Comparison of ENCODE assay signal across 13 mouse cellular contexts in the genomic region with DNA sequence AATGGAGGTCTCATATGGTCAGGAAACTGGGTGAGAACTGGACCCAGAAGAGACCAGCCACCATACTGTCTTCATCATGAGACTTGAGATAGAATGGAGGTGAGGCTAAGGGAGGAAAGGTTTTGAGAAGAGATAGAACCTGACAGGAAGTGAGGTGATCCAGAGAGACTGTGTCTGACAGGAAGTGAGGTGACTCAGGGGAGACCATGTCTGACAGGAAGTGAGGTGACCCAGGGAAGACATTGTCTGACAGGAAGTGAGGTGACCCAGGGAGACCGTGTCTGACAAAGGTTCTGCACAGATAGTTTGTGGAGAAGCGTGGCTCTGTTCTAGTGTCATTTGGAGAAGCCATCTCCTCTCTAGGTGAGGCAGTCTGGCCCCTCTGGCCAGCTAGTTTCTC. TPM values are rescaled to one million over a fixed set of nuclear protein-coding genes. Genes with fewer than 3 reads are reported as not detected.
DNase-seq lines count a peak whose midpoint lies in the region; ATAC-seq and TF ChIP-seq lines count a peak whose summit lies in the region.
"Had no signal": no experiment of that assay in that cellular context is flagged by ENCODE, and none has a peak within 500 bp of the region (broad histone marks: within the 10 kb centered on the region; RNA-seq: fewer than 3 reads in every experiment).

No protein-coding gene starts in this region.

- H3K9ac ChIP-seq in intestine, embryonic 15.5 days = no peak overlapping the region
- H3K9ac ChIP-seq in intestine, postnatal 0 days (ENCODE audit: low read depth, low read length) = no peak overlapping the region
- no peak overlapping the region for H3K9ac ChIP-seq in kidney, embryonic 14.5 days (ENCODE audit: low read depth, low read length)
- H3K9ac ChIP-seq: heart, embryonic 15.5 days; lung, embryonic 14.5 days had no signal

- no peak for ATAC-seq in intestine, embryonic 15.5 days
- ATAC-seq in intestine, postnatal 0 days = no peak
- peak; percentile 95 for ATAC-seq in activated CD4-positive, CD25-positive, alpha-beta regulatory T cell, adult 4 months
- ATAC-seq in kidney, embryonic 14.5 days (ENCODE audit: low FRiP score, low TSS enrichment) = no peak

- WGBS in intestine, embryonic 15.5 days = 63% methylated on average over 2 of the region's 2 CpGs
- 84% methylated on average over 2 of the region's 2 CpGs for WGBS in intestine, postnatal 0 days
- WGBS in kidney, embryonic 14.5 days = 54% methylated on average over 2 of the region's 2 CpGs

- peaks cover 72% of the 10 kb centered on the region for H3K4me1 ChIP-seq in intestine, embryonic 15.5 days (replicated peaks)
- H3K4me1 ChIP-seq in intestine, postnatal 0 days (replicated peaks; ENCODE audit: control insufficient read depth, insufficient read depth, low read length) = peaks cover 20% of the 10 kb centered on the region
- peaks cover 51% of the 10 kb centered on the region for H3K4me1 ChIP-seq in kidney, embryonic 14.5 days (ENCODE audit: control insufficient read depth, insufficient read depth, low read length)

- no peak for TF ChIP-seq CTCF in intestine, postnatal 0 days (IDR thresholded peaks at IDR 0.05; ENCODE audit: low read depth)

- H3K9me3 ChIP-seq in intestine, embryonic 15.5 days = no peaks in the 10 kb centered on the region
- H3K9me3 ChIP-seq in intestine, postnatal 0 days (ENCODE audit: control insufficient read depth) = no peaks in the 10 kb centered on the region
- H3K9me3 ChIP-seq in kidney, embryonic 14.5 days (ENCODE audit: control insufficient read depth, low read length) = no peaks in the 10 kb centered on the region
- H3K9me3 ChIP-seq: heart, embryonic 15.5 days had no signal

- no peak overlapping the region for H3K4me2 ChIP-seq in intestine, embryonic 15.5 days (replicated peaks)
- no peak overlapping the region for H3K4me2 ChIP-seq in intestine, postnatal 0 days (replicated peaks; ENCODE audit: low read depth)
- H3K4me2 ChIP-seq in kidney, embryonic 14.5 days (replicated peaks; ENCODE audit: low read depth, low read length) = no peak overlapping the region
- H3K4me2 ChIP-seq: heart, embryonic 15.5 days; lung, embryonic 14.5 days had no signal

- no peak overlapping the region for H3K4me3 ChIP-seq in intestine, embryonic 15.5 days (replicated peaks)
- no peak overlapping the region for H3K4me3 ChIP-seq in intestine, postnatal 0 days (ENCODE audit: low read depth, low read length)
- no peak overlapping the region for H3K4me3 ChIP-seq in kidney, embryonic 14.5 days (ENCODE audit: low read length)
- H3K4me3 ChIP-seq: erythroblast, embryonic 14.5 days; heart, embryonic 15.5 days had no signal

- no peaks in the 10 kb centered on the region for H3K36me3 ChIP-seq in intestine, embryonic 15.5 days
- H3K36me3 ChIP-seq in intestine, postnatal 0 days (ENCODE audit: control insufficient read depth, insufficient read depth) = 0 out of 2 replicates have a peak, but pooled peaks cover 11% of the 10 kb centered on the region
- H3K36me3 ChIP-seq in kidney, embryonic 14.5 days (ENCODE audit: control insufficient read depth, insufficient read depth, low read length) = peaks cover 9% of the 10 kb centered on the region; the same call in 1 of the 2 replicates
- H3K36me3 ChIP-seq: heart, embryonic 15.5 days had no signal

- no peaks in the 10 kb centered on the region for H3K27me3 ChIP-seq in intestine, embryonic 15.5 days (replicated peaks)
- no peaks in the 10 kb centered on the region for H3K27me3 ChIP-seq in intestine, postnatal 0 days (replicated peaks; ENCODE audit: control insufficient read depth, insufficient read depth, low read length)
- no peaks in the 10 kb centered on the region for H3K27me3 ChIP-seq in kidney, embryonic 14.5 days (ENCODE audit: control insufficient read depth, insufficient read depth, low read length)
- H3K27me3 ChIP-seq: heart, embryonic 15.5 days had no signal

- DNase-seq in A20 (ENCODE audit: low read depth, low spot score) = peak; percentile 27
- DNase-seq in naive thymus-derived CD4-positive, alpha-beta T cell, adult 2 months (ENCODE audit: low read depth) = peak; percentile 62
- no peak for DNase-seq in embryo, embryonic 9.5 days (ENCODE audit: extremely low spot score)
- DNase-seq in layer of hippocampus, adult 8-10 months (ENCODE audit: low spot score in 2 of 2) = no peak
- DNase-seq: adrenal gland, adult 8-10 months; cerebellum, adult 8-10 months; lung, embryonic 14.5 days had no signal

- peak overlapping the region; percentile 40; the same call in 1 of the 2 replicates for H3K27ac ChIP-seq in intestine, embryonic 15.5 days
- no peak overlapping the region for H3K27ac ChIP-seq in intestine, postnatal 0 days (ENCODE audit: low read depth, low read length)
- no peak overlapping the region for H3K27ac ChIP-seq in kidney, embryonic 14.5 days (ENCODE audit: low read depth, low read length)
- H3K27ac ChIP-seq: heart, embryonic 15.5 days had no signal

RNA-seq across cellular contexts. Expression of gene Ssbp3, which starts 47.6 kb away (rescaled TPM):
- polyA plus RNA-seq in intestine, embryonic 15.5 days (2015; fragmentation: Nextera tagmentation; extraction: Ambion mirVana) = 83.7 and 86.0 TPM in 2 replicates
- polyA plus RNA-seq in intestine, postnatal 0 days (2015; fragmentation: Nextera tagmentation; extraction: Ambion mirVana) = 42.8 and 45.2 TPM in 2 replicates
- 10 to 100 TPM; 42.9 to 48.0 TPM for polyA plus RNA-seq in activated CD4-positive, CD25-positive, alpha-beta regulatory T cell, adult 4 months (2017; shearing (Covaris generic))
- 81.5 and 118 TPM in 2 replicates for polyA plus RNA-seq in kidney, embryonic 14.5 days (2014; fragmentation: Nextera tagmentation; extraction: Ambion mirVana)
- 100 to 1,000 TPM; 150 to 180 (median 160) TPM for total RNA-seq in layer of hippocampus, adult 8-10 months (2022)

Comparison
In these comparisons a context has a peak if more than half of its experiments do, and no peak if none do; other contexts are left out.
1. DNase-seq: peak in A20 (single experiment) and naive thymus-derived CD4-positive, alpha-beta T cell, adult 2 months (single experiment); none in embryo, embryonic 9.5 days (single experiment) and layer of hippocampus, adult 8-10 months (0 of 2).